Mouse (Mus musculus): ENCODE measurements at regions not wholly inside any gene's neighbourhood (a gene's known extent, or its start where the extent isn't known, plus 50 kb on each side); places are given as distances from the start of the nearest gene placed in this dataset.
A peak's percentile ranks its signal among the peaks of the same experiment; 100 is the strongest.

- intact Hi-C loops (cut with DNase I) = no loop called here
- DNase-seq = no peak
Observed at GRCm38 (mm10) chr9:116293110-116293509, 118.0 kb upstream of the Tgfbr2 start.

- no peak for DNase-seq
- intact Hi-C loops (cut with DNase I) = no loop called here
Observed at GRCm38 (mm10) chr9:116291624-116292023, 116.5 kb upstream of the Tgfbr2 start.

GRCm38 (mm10) chr9:116290896-116291295 lies 115.7 kb upstream of the Tgfbr2 start:
- no peak for DNase-seq
- intact Hi-C loops (cut with DNase I) = no loop called here

- intact Hi-C loops (cut with DNase I) = no loop called here
- DNase-seq = no peak
Observed at GRCm38 (mm10) chr9:116285691-116286431, 110.7 kb upstream of the Tgfbr2 start.

GRCm38 (mm10) chr9:116283790-116284526 lies 108.8 kb upstream of the Tgfbr2 start:
- intact Hi-C loops (cut with DNase I) = no loop called here
- no peak for DNase-seq

GRCm38 (mm10) chr9:116281654-116282053 lies 106.5 kb upstream of the Tgfbr2 start:
- intact Hi-C loops (cut with DNase I) = no loop called here
- no peak for DNase-seq

- DNase-seq = no peak
- intact Hi-C loops (cut with DNase I) = no loop called here
Observed at GRCm38 (mm10) chr9:116280146-116280545, 105.0 kb upstream of the Tgfbr2 start.

GRCm38 (mm10) chr9:116278862-116279261 lies 103.7 kb upstream of the Tgfbr2 start:
- intact Hi-C loops (cut with DNase I) = no loop called here
- no peak for DNase-seq

GRCm38 (mm10) chr9:116277736-116278135 lies 102.6 kb upstream of the Tgfbr2 start:
- intact Hi-C loops (cut with DNase I) = no loop called here
- DNase-seq = no peak

- peak; percentile 23 to 53 for DNase-seq
- intact Hi-C loops (cut with DNase I) = no loop called here
Observed at GRCm38 (mm10) chr9:116276141-116276540, 101.0 kb upstream of the Tgfbr2 start.

- intact Hi-C loops (cut with DNase I) = no loop called here
- DNase-seq = no peak
Observed at GRCm38 (mm10) chr9:116272446-116272845, 97.3 kb upstream of the Tgfbr2 start.

- intact Hi-C loops (cut with DNase I) = no loop called here
- DNase-seq = no peak
Observed at GRCm38 (mm10) chr9:116270417-116270828, 95.3 kb upstream of the Tgfbr2 start.

- DNase-seq = no peak
Observed at GRCm38 (mm10) chr9:116267411-116267810, 92.3 kb upstream of the Tgfbr2 start.

GRCm38 (mm10) chr9:116263833-116264232 lies 88.7 kb upstream of the Tgfbr2 start:
- no peak for DNase-seq
- intact Hi-C loops (cut with DNase I) = no loop called here

More at GRCm38 (mm10) chr9:116267411-116267810, 92.3 kb upstream of the Tgfbr2 start:
- intact Hi-C loops (cut with DNase I) = no loop called here

GRCm38 (mm10) chr9:116259569-116259968 lies 84.4 kb upstream of the Tgfbr2 start:
- intact Hi-C loops (cut with DNase I) = no loop called here
- no peak for DNase-seq

GRCm38 (mm10) chr9:116253546-116253945 lies 78.4 kb upstream of the Tgfbr2 start:
- intact Hi-C loops (cut with DNase I) = no loop called here
- DNase-seq = no peak

- intact Hi-C loops (cut with DNase I) = no loop called here
- no peak for DNase-seq
Observed at GRCm38 (mm10) chr9:116252788-116253187, 77.6 kb upstream of the Tgfbr2 start.

GRCm38 (mm10) chr9:116249791-116250190 lies 74.6 kb upstream of the Tgfbr2 start:
- intact Hi-C loops (cut with DNase I) = no loop called here
- no peak for DNase-seq

- DNase-seq = no peak
- intact Hi-C loops (cut with DNase I) = no loop called here
Observed at GRCm38 (mm10) chr9:116245136-116245535, 70.0 kb upstream of the Tgfbr2 start.

- intact Hi-C loops (cut with DNase I) = no loop called here
- DNase-seq = no peak
Observed at GRCm38 (mm10) chr9:116244619-116244899, 69.4 kb upstream of the Tgfbr2 start.

- no peak for DNase-seq
- intact Hi-C loops (cut with DNase I) = no loop called here
Observed at GRCm38 (mm10) chr9:116243775-116244618, 68.8 kb upstream of the Tgfbr2 start.
